Mouse (Mus musculus) testis, adult 2 months (tissue): ENCODE measurements around the gene Mob3a.

Source experiments
- CTCF ChIP-seq: fragments of 200-500 bp; IDR thresholded peaks from 2 replicates; pipeline ENCODE4 v1.5.1; 2012; ENCODE audit warnings: low read depth, mild to moderate bottlenecking, inconsistent platforms, low read length, moderate library complexity; ENCODE audit not compliant: control insufficient read depth, insufficient read depth, insufficient replicate concordance
- POLR2A ChIP-seq: fragments of 200-500 bp; IDR thresholded peaks from 2 replicates; pipeline ENCODE4 v1.6.1; 2012; ENCODE audit warnings: low read depth, mild to moderate bottlenecking, inconsistent platforms, low read length, moderate library complexity; ENCODE audit not compliant: control insufficient read depth

DNA sequence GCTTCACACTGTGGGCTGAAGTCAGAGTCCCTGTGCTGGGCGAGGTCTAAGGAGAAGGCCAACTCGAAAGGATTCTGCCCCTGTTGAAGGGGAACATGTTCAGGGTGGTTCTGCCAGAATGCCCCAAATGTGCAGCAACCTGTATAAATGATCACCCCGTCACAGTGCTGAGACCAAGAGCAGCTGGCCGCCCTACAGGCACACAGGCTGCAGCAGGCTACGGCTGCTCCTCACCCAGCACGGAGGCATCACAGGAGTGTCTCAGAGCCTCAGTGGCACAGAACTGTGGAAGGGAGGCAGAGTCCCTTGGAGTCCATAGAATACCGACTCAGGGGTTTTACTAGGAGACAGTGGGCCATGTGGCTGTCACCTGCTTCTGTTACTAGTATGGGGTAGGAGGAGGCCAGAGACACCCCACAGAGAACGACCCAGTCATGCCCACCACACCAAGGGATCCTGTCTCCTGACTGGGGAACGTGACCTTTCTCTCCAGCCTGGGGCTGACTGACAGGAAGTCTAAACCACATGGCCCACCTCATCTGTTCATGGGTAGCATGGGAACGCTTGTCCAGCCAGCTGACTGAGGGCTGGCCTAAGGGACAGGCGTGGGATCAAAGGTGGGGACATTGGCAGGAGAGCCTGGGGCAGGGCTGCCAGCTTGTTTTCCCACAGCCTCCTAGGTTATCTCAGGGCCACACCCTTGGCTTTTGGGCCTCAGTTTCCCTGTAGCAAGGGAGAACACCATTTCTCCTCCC, 29.7 kb downstream of the Mob3a start:
- TF ChIP-seq CTCF (no peak), POLR2A (no peak)
